Mouse (Mus musculus): ENCODE data around the gene Galc. TPM values are rescaled to one million over a fixed set of nuclear protein-coding genes. Genes with fewer than 3 reads are reported as not detected.

Galc gene
- 4.7 TPM for polyA plus RNA-seq (2017; shearing (Covaris generic))

GRCm38 (mm10) chr12:98258845-98259517 is at the start of gene Galc:
Galc (minus strand) TSS chr12:98259459.

DNA sequence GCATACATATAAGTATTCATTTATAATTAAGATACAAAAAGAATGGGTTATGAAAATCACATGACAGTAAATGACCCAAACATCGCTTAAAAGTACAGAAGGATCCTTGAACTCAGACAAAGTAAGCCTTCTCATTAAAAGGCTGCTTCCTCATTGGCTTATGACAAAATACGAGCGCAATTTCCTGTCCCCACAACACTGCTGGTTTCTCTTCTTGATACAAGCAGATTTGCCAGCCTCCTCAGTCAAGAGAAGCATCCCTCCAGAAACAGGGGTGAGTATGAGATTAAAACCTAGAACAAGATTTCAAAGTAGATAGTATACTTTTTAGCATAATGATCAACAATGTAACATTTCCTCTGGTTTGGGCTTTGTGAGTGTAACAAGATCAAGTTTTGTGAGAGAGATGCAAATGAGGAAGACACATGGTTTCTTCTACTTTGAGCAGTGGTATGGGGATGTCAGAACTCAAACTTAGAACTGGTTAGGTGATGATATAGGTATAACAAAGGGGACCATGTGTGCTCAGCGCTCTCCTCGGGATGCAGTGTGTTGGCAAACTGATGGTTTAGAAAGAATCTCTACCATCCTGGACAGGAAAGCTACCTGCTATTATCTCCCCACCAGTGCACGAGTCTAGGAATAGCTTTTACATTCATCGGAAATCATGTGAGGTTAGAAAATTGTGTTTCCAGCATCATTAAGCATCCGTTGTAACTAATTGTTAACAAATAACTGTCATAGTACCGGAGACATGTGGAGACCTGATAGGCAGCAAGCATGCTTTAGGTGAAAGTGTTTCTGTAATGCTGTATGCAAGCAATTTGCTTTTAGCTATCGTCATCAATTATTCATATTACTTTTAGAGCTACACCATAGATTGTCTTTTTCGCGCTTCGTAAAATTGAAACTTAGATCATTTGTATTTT is 9.4 kb upstream of the Galc start, which contains the start of gene Gpr65:
Gene Gpr65 (plus strand): TSS at position 195 of the 929 bp plus-strand sequence.

Other genes starting within 250 kb of the Galc start
- gene Gpr65, start 9.2 kb upstream of the Galc start, polyA plus RNA-seq (2017; shearing (Covaris generic)) = 27.5 TPM

All from naive thymus-derived CD4-positive, alpha-beta T cell, adult 5 months (primary cell).